Mouse (Mus musculus) limb, embryonic 14.5 days (tissue): ENCODE measurements at regions not wholly inside any gene's neighbourhood (a gene's known extent, or its start where the extent isn't known, plus 50 kb on each side); places are given as distances from the start of the nearest gene placed in this dataset.

ENCODE experiments used
- ATAC-seq: fragments of 200-750 bp; cut with Nextera tagmentation; 2 replicates; pipeline ENCODE4 v1.8.0; 2017; ENCODE audit warnings: low read depth, moderate number of reproducible peaks, moderate TSS enrichment; ENCODE audit not compliant: low FRiP score
- DNase-seq: peaks from one replicate; pipeline ENCODE4 v3.0.0-alpha.2; 2015; ENCODE audit warnings: low spot score
- H3K27ac ChIP-seq: fragments of 300-500 bp; sonication (generic); replicated peaks from 2 replicates; pipeline ENCODE4 v1.5.1; 2014; ENCODE audit warnings: low read depth, mild to moderate bottlenecking, low read length, moderate library complexity, mixed read lengths
- H3K27me3 ChIP-seq: fragments of 300-500 bp; sonication (generic); 2 replicates; pipeline ENCODE4 v1.6.1; 2014; ENCODE audit warnings: low read length, mixed read lengths; ENCODE audit not compliant: control insufficient read depth, insufficient read depth
- H3K36me3 ChIP-seq: fragments of 300-500 bp; sonication (generic); 2 replicates; pipeline ENCODE4 v1.6.1; 2014; ENCODE audit warnings: mild to moderate bottlenecking, low read length, moderate library complexity, mixed read lengths; ENCODE audit not compliant: control insufficient read depth, insufficient read depth
- H3K4me1 ChIP-seq: fragments of 300-500 bp; sonication (generic); 2 replicates; pipeline ENCODE4 v1.6.1; 2014; ENCODE audit warnings: antibody characterized with exemption, low read length, mixed read lengths; ENCODE audit not compliant: control insufficient read depth, insufficient read depth
- H3K4me2 ChIP-seq: fragments of 300-500 bp; sonication (generic); replicated peaks from 2 replicates; pipeline ENCODE4 v1.6.1; 2014; ENCODE audit warnings: low read depth, mild to moderate bottlenecking, low read length, moderate library complexity; ENCODE audit not compliant: severe bottlenecking
- H3K4me3 ChIP-seq: fragments of 300-500 bp; sonication (generic); replicated peaks from 2 replicates; pipeline ENCODE4 v1.5.1; 2014; ENCODE audit warnings: low read length
- H3K9ac ChIP-seq: fragments of 300-500 bp; sonication (generic); 2 replicates; pipeline ENCODE4 v1.6.1; 2014; ENCODE audit warnings: mild to moderate bottlenecking, low read depth, low read length, moderate library complexity; ENCODE audit not compliant: severe bottlenecking
- H3K9me3 ChIP-seq: fragments of 300-500 bp; sonication (generic); 2 replicates; pipeline ENCODE4 v1.6.1; 2016; ENCODE audit warnings: low read length; ENCODE audit not compliant: control insufficient read depth
- POLR2A ChIP-seq: fragments of 200-500 bp; IDR thresholded peaks from 2 replicates; pipeline ENCODE4 v1.8.0; 2012; ENCODE audit warnings: inconsistent platforms, mild to moderate bottlenecking, moderate library complexity, borderline replicate concordance; ENCODE audit not compliant: insufficient read depth, insufficient read length; ENCODE audit errors: extremely low read depth
- WGBS: fragments of 180-500 bp; shearing (Covaris S2); extraction: QIAGEN DNeasy Blood & Tissue Kit; methylation state at CpG from one replicate; pipeline ENCODE4 v1.1.7; 2014; 5-methylcytosine and 5-hydroxymethylcytosine counted together

DNA sequence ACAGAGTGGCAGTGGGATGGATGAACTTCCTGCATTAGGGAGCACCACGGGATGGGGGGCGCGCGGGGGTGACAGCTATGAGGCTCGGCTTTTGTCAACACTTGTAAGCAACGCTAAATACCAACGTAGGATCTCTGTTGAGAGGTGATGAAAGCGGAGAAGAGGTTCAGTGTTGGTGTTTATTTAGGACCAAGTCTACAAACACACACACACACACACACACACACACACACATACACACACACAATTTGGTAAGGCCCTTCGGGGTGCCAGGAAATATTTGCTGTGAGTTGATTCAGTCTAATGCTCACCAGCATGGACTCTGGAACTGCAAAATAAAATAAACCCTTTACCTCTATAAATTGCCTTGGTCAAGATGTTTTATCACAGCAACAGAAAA is 148.3 kb upstream of the Plcz1 start:
- Histone ChIP-seq H3K4me2 (no peak overlapping the region), H3K4me3 (no peak overlapping the region), H3K4me1 (0 out of 2 replicates have a peak, but pooled peaks cover 3% of the 10 kb centered on the region), H3K9me3 (no peaks in the 10 kb centered on the region), H3K36me3 (no peaks in the 10 kb centered on the region), H3K27ac (no peak overlapping the region), H3K9ac (no peak overlapping the region), H3K27me3 (no peaks in the 10 kb centered on the region)
- 91% methylated on average over 9 of the region's 9 CpGs for WGBS
- ATAC-seq (no peak), DNase-seq (no peak)
- no peak for TF ChIP-seq POLR2A

DNA sequence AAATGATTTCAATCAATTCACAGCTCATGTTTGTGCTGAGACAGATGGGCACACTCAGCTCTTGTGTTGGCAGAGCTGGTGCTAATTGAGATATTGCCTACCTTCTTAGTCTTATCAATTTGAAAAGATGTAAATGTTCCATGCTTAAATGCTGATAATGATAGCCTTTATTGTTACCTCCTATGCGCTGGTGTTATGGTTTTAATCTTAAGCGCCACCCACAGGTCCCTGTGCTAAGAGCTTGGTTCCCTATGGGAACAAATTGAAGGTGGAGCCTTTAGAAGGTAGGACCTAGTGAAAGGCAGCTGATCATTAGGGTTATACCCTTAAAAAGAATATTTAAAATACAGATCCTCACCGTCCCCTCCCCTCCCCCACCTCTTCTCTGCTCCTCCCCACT is 146.5 kb upstream of the Plcz1 start:
- H3K9me3 ChIP-seq = no peaks in the 10 kb centered on the region
- no peak overlapping the region for H3K27ac ChIP-seq
- no peaks in the 10 kb centered on the region; the same call in 1 of the 2 replicates for H3K27me3 ChIP-seq
- WGBS = 76% methylated on average over 3 of the region's 3 CpGs
- TF ChIP-seq POLR2A = no peak
- no peak overlapping the region for H3K9ac ChIP-seq
- no peaks in the 10 kb centered on the region for H3K36me3 ChIP-seq
- ATAC-seq (no peak), DNase-seq (no peak)
- no peak overlapping the region for H3K4me3 ChIP-seq
- no peak overlapping the region for H3K4me2 ChIP-seq
- no peaks in the 10 kb centered on the region for H3K4me1 ChIP-seq

DNA sequence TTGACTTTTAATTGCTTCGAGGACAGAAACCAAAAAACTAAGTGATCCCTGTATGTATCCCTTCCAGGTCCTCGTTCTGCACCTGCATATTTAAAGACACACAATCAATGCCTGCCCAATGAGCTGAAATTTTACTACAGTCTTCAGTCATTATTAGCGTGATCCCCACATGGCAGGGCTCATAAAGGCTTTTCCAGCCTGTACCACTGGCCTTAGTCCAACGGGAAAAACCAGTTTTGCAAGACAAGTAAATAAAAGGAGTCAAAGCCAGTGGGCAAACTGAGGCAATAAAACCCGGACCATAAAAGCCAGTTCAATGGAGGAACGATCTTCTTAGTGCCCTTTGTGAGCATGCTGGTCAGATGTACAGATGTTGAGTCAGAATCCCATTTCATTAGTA is 145.8 kb upstream of the Plcz1 start:
- no peaks in the 10 kb centered on the region; the same call in 1 of the 2 replicates for H3K27me3 ChIP-seq
- DNase-seq (no peak), ATAC-seq (no peak)
- no peak overlapping the region for H3K4me2 ChIP-seq
- WGBS = 14% methylated on average over 6 of the region's 6 CpGs
- H3K9ac ChIP-seq = no peak overlapping the region
- no peaks in the 10 kb centered on the region for H3K36me3 ChIP-seq
- TF ChIP-seq POLR2A = no peak
- H3K9me3 ChIP-seq = no peaks in the 10 kb centered on the region
- H3K4me3 ChIP-seq = no peak overlapping the region
- H3K27ac ChIP-seq = no peak overlapping the region
- no peaks in the 10 kb centered on the region for H3K4me1 ChIP-seq

DNA sequence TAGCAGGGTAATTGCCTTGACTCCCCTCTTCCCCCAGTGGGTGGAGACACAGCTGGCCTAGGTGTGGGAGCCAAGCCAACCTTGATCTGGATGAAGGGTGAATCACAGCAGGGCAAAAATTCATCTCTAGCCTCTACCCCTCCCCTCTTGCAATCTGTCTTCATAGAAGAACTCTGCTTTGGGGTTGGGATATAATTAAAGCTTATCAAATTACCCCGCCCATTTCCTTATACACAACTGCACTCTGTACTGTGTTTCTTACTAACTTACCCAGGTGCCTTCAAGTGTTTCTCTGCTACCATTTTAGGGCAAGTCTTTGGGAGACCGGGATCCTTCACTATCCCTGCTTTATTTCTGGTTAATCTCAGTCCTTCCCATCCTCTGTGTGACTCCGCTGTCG is 138.7 kb upstream of the Plcz1 start:
- WGBS = 87% methylated on average over 4 of the region's 4 CpGs
- DNase-seq (no peak), ATAC-seq (no peak)
- Histone ChIP-seq H3K36me3 (no peaks in the 10 kb centered on the region), H3K4me1 (no peaks in the 10 kb centered on the region), H3K9ac (no peak overlapping the region), H3K4me2 (no peak overlapping the region), H3K4me3 (no peak overlapping the region), H3K27ac (no peak overlapping the region), H3K9me3 (no peaks in the 10 kb centered on the region), H3K27me3 (no peaks in the 10 kb centered on the region; the same call in 1 of the 2 replicates)
- no peak for TF ChIP-seq POLR2A

DNA sequence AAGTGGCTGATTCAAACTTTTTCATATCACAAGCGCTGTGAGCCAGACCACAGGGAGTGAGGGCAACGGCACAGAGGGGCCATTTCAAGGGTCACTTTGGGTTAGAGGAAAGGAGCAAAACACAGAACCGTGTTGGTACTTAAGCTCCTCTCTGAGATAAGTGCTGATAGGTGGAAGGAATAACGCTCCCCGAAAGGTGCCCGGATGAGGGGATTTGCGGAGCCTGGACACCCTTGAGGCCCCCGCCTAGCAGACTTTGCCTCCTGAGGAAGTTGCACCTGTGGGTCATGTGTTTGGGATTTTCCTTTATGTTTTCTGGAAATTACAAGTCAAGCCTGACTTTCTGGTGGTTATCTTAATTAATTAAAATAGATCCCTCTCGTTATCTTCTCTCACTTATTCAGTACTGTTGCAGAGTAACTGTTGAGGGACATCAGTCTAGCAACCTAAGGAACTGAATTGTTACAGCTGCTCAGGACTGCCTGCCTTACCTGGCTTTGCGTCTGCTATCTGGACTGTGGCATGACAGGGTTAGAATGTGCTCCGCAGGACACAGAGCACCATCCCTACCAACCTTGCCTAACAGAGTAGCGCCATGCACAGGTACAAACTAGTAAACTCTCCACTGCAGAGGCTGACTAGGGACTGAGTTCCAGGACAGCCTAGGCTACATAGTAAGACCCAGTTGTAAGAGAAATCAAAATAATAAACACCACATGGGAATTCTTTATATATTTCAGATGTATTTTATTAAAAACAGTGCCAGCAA is 137.4 kb upstream of the Plcz1 start:
- no peak overlapping the region for H3K4me3 ChIP-seq
- DNase-seq (no peak), ATAC-seq (no peak)
- H3K9ac ChIP-seq = no peak overlapping the region
- H3K9me3 ChIP-seq = no peaks in the 10 kb centered on the region
- H3K4me1 ChIP-seq = no peaks in the 10 kb centered on the region
- no peaks in the 10 kb centered on the region for H3K36me3 ChIP-seq
- 78% methylated on average over 12 of the region's 12 CpGs for WGBS
- H3K27ac ChIP-seq = no peak overlapping the region
- no peak overlapping the region for H3K4me2 ChIP-seq
- no peaks in the 10 kb centered on the region for H3K27me3 ChIP-seq
- no peak for TF ChIP-seq POLR2A
